Mouse (Mus musculus) MEL (cell line): ENCODE data around the gene Ankrd34a. TPM values are rescaled to one million over a fixed set of nuclear protein-coding genes. Genes with fewer than 3 reads are reported as not detected.

Experiments
- DNase-seq: peaks from one replicate; pipeline ENCODE4 v3.0.0; 2011; ENCODE audit warnings: low read depth, low spot score
- H3K27ac ChIP-seq: 2 replicates; pipeline ENCODE4 v1.5.1; 2012; ENCODE audit warnings: low read depth, mild to moderate bottlenecking, control low read depth, low read length, moderate library complexity; ENCODE audit not compliant: control insufficient read depth
- H3K27me3 ChIP-seq, 2 experiments: fragments of 150-350 bp in 1 of 2; sonication (generic) in 1 of 2; 2 replicates each; pipeline ENCODE4 v1.6.1; 2012; ENCODE audit warnings: low read length in 2 of 2, mild to moderate bottlenecking in 2 of 2, improper control_type of control experiment in 1 of 2, moderate library complexity in 1 of 2; ENCODE audit not compliant: insufficient read depth in 2 of 2, control insufficient read depth in 1 of 2
- H3K36me3 ChIP-seq, 2 experiments: 2 replicates each; pipeline ENCODE4 v1.6.1; 2012 to 2014; ENCODE audit warnings: low read length in 2 of 2, improper control_type of control experiment in 1 of 2, inconsistent platforms in 1 of 2, mild to moderate bottlenecking in 1 of 2; ENCODE audit not compliant: insufficient read depth in 2 of 2, control insufficient read depth in 1 of 2
- H3K4me1 ChIP-seq, 2 experiments: fragments of 150-350 bp in 1 of 2; sonication (generic) in 1 of 2; 2 replicates each; pipeline ENCODE4 v1.6.1; 2012; ENCODE audit warnings: low read length in 2 of 2, improper control_type of control experiment in 1 of 2, mild to moderate bottlenecking in 1 of 2; ENCODE audit not compliant: insufficient read depth in 2 of 2, control insufficient read depth in 1 of 2
- H3K4me3 ChIP-seq, 2 experiments: fragments of 150-350 bp in 1 of 2; sonication (generic) in 1 of 2; 2 replicates each; pipeline ENCODE4 v1.5.1; 2012; ENCODE audit warnings: low read depth in 2 of 2, low read length in 2 of 2, mild to moderate bottlenecking in 2 of 2, moderate library complexity in 2 of 2, control low read depth in 1 of 2, improper control_type of control experiment in 1 of 2; ENCODE audit not compliant: control insufficient read depth in 1 of 2, insufficient read depth in 1 of 2
- H3K79me2 ChIP-seq: 2 replicates; pipeline ENCODE4 v1.6.1; 2012; ENCODE audit warnings: mild to moderate bottlenecking, low read length, moderate library complexity; ENCODE audit not compliant: control insufficient read depth, poor library complexity, insufficient read depth
- H3K9ac ChIP-seq: 2 replicates; pipeline ENCODE4 v1.6.1; 2012; ENCODE audit warnings: low read depth, mild to moderate bottlenecking, control low read depth, low read length, moderate library complexity; ENCODE audit not compliant: control insufficient read depth, poor library complexity, severe bottlenecking
- H3K9me3 ChIP-seq: fragments of 150-350 bp; sonication (generic); replicated peaks from 2 replicates; pipeline ENCODE4 v1.6.1; 2012; ENCODE audit warnings: mild to moderate bottlenecking, low read length, improper control_type of control experiment, moderate library complexity; ENCODE audit not compliant: insufficient read depth
- BHLHE40 ChIP-seq: IDR thresholded peaks from 2 replicates; pipeline ENCODE4 v1.6.1; 2012; ENCODE audit warnings: low read depth, mild to moderate bottlenecking, inconsistent platforms, low read length, improper control_type of control experiment, borderline replicate concordance
- CHD1 ChIP-seq: IDR thresholded peaks from 2 replicates; pipeline ENCODE4 v1.6.1; 2012; ENCODE audit warnings: low read depth, mild to moderate bottlenecking, inconsistent platforms, low read length, improper control_type of control experiment
- ELF1 ChIP-seq: IDR thresholded peaks from 2 replicates; pipeline ENCODE4 v1.6.1; 2014; ENCODE audit warnings: low read depth, mild to moderate bottlenecking, inconsistent platforms, low read length, improper control_type of control experiment, moderate library complexity
- ETS1 ChIP-seq: IDR thresholded peaks from 2 replicates; pipeline ENCODE4 v1.6.1; 2012; ENCODE audit warnings: low read depth, mild to moderate bottlenecking, inconsistent platforms, low read length, improper control_type of control experiment, moderate library complexity
- GABPA ChIP-seq: IDR thresholded peaks from 2 replicates; pipeline ENCODE4 v1.6.1; 2012; ENCODE audit warnings: low read depth, mild to moderate bottlenecking, inconsistent platforms, low read length, improper control_type of control experiment, moderate library complexity
- GATA1 ChIP-seq: IDR thresholded peaks from 2 replicates; pipeline ENCODE4 v1.6.1; 2011; ENCODE audit warnings: low read depth, low read length, improper control_type of control experiment
- HCFC1 ChIP-seq: IDR thresholded peaks from 2 replicates; pipeline ENCODE4 v1.6.1; 2012; ENCODE audit warnings: low read depth, mild to moderate bottlenecking, inconsistent platforms, low read length, improper control_type of control experiment, moderate library complexity
- MAFK ChIP-seq: IDR thresholded peaks from 2 replicates; pipeline ENCODE4 v1.6.1; 2011; ENCODE audit warnings: low read depth, mild to moderate bottlenecking, low read length, improper control_type of control experiment, borderline replicate concordance
- MAX ChIP-seq: IDR thresholded peaks from 2 replicates; pipeline ENCODE4 v1.6.1; 2011; ENCODE audit warnings: low read length, improper control_type of control experiment
- MEF2A ChIP-seq: IDR thresholded peaks from 2 replicates; pipeline ENCODE4 v1.6.1; 2014; ENCODE audit warnings: low read depth, mild to moderate bottlenecking, inconsistent platforms, low read length, improper control_type of control experiment; ENCODE audit not compliant: poor library complexity, insufficient replicate concordance, severe bottlenecking; ENCODE audit errors: extremely low read depth
- MYC ChIP-seq: IDR thresholded peaks from 2 replicates; pipeline ENCODE4 v1.6.1; 2011; ENCODE audit warnings: low read depth, mild to moderate bottlenecking, low read length, improper control_type of control experiment, moderate library complexity
- NELFE ChIP-seq: IDR thresholded peaks from 2 replicates; pipeline ENCODE4 v1.6.1; 2011; ENCODE audit warnings: low read depth, low read length, improper control_type of control experiment
- POLR2A ChIP-seq, 2 experiments: IDR thresholded peaks; 2 replicates each; pipeline ENCODE4 v1.6.1; 2011 to 2012; ENCODE audit warnings: low read length in 2 of 2, mild to moderate bottlenecking in 2 of 2, control low read depth in 1 of 2, improper control_type of control experiment in 1 of 2, low read depth in 1 of 2, moderate library complexity in 1 of 2; ENCODE audit not compliant: control insufficient read depth in 1 of 2, insufficient read depth in 1 of 2, poor library complexity in 1 of 2
- POLR2AphosphoS5 ChIP-seq: IDR thresholded peaks from 2 replicates; pipeline ENCODE4 v1.6.1; 2012; ENCODE audit warnings: low read depth, borderline replicate concordance, mild to moderate bottlenecking, inconsistent platforms, low read length, moderate library complexity, mixed read lengths
- RCOR1 ChIP-seq: IDR thresholded peaks from 2 replicates; pipeline ENCODE4 v1.6.1; 2012; ENCODE audit warnings: low read depth, mild to moderate bottlenecking, inconsistent platforms, low read length, improper control_type of control experiment
- SIN3A ChIP-seq: IDR thresholded peaks from 2 replicates; pipeline ENCODE4 v1.6.1; 2012; ENCODE audit warnings: low read length, improper control_type of control experiment, inconsistent platforms
- SMC3 ChIP-seq: IDR thresholded peaks from 2 replicates; pipeline ENCODE4 v1.6.1; 2011; ENCODE audit warnings: low read depth, low read length, improper control_type of control experiment
- TCF12 ChIP-seq: IDR thresholded peaks from 2 replicates; pipeline ENCODE4 v1.6.1; 2014; ENCODE audit warnings: low read depth, mild to moderate bottlenecking, inconsistent platforms, low read length, improper control_type of control experiment, moderate library complexity
- UBTF ChIP-seq: IDR thresholded peaks from 2 replicates; pipeline ENCODE4 v1.6.1; 2012; ENCODE audit warnings: low read depth, mild to moderate bottlenecking, inconsistent platforms, low read length, improper control_type of control experiment, moderate library complexity, borderline replicate concordance; ENCODE audit not compliant: insufficient read depth
- USF1 ChIP-seq: IDR thresholded peaks from 2 replicates; pipeline ENCODE4 v1.6.1; 2014; ENCODE audit warnings: low read depth, mild to moderate bottlenecking, inconsistent platforms, low read length, improper control_type of control experiment, moderate library complexity
- ZC3H11A ChIP-seq: IDR thresholded peaks from 2 replicates; pipeline ENCODE4 v1.6.1; 2012; ENCODE audit warnings: low read depth, mild to moderate bottlenecking, inconsistent platforms, low read length, improper control_type of control experiment
- ZKSCAN1 ChIP-seq: IDR thresholded peaks from 2 replicates; pipeline ENCODE4 v1.6.1; 2012; ENCODE audit warnings: low read depth, mild to moderate bottlenecking, inconsistent platforms, low read length, improper control_type of control experiment, moderate library complexity
- ZNF384 ChIP-seq: IDR thresholded peaks from 2 replicates; pipeline ENCODE4 v1.6.1; 2012; ENCODE audit warnings: low read depth, mild to moderate bottlenecking, inconsistent platforms, low read length, improper control_type of control experiment
- polyA plus RNA-seq, 2 experiments: library from polyadenylated mRNA; stranded (reverse) in 1 of 2; unstranded in 1 of 2; fragments of >175 nt in 1 of 2; fragments of >200 nt in 1 of 2; gene quantifications; 2 replicates each; pipeline versions ENCODE4 v1.2.1 to v1.2.4; 2012; ENCODE audit warnings: low replicate concordance in 2 of 2, low read depth in 1 of 2; ENCODE audit not compliant: insufficient read length in 2 of 2, insufficient read depth in 1 of 2, missing spikeins in 1 of 2
- total RNA-seq: library from RNA; depleted of rRNA; stranded (reverse); fragments of 300-350 nt; gene quantifications from 2 replicates; pipeline ENCODE4 v1.2.3, GENCODE M21; 2012

Gene Ankrd34a
- total and polyA plus RNA-seq, 3 experiments: 0.15 to 0.78 TPM; not detected in 1

DNA sequence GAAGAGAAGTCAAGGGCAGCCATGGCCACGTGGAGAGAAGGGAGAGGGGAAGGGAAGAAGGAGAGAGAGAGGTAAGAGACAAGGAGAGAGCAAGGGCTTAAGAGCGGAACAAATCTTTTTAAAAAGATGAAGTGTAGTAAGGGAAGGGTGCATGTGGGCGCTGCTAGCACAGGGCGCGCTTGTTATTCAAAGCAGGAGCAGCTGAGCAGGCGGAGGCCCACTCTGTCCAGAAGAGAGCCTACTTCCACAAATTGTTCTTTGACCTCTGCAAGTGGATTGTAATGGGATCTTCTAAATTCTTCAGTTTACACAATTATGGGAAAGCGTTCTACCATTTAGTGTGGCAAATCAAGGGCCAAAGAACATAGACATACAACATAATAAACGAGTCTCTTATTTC is 27.8 kb upstream of the Ankrd34a start:
- H3K27ac ChIP-seq: no peak overlapping the region
- TF ChIP-seq TCF12 (no peak), HCFC1 (no peak), POLR2AphosphoS5 (no peak), ELF1 (no peak), SIN3A (no peak), BHLHE40 (no peak), UBTF (no peak), SMC3 (no peak)
- H3K4me1 ChIP-seq: peaks cover 21 to 35% of the 10 kb centered on the region in 2 experiments
- H3K36me3 ChIP-seq: peaks cover 0 to 24% of the 10 kb centered on the region in 2 experiments; a peak in 2 of 4 replicates
- no peaks in the 10 kb centered on the region for H3K27me3 ChIP-seq
- no peak overlapping the region for H3K4me3 ChIP-seq
- no peaks in the 10 kb centered on the region; the same call in 1 of the 2 replicates for H3K79me2 ChIP-seq
- no peaks in the 10 kb centered on the region for H3K9me3 ChIP-seq
- no peak overlapping the region for H3K9ac ChIP-seq
- no peak for DNase-seq

DNA sequence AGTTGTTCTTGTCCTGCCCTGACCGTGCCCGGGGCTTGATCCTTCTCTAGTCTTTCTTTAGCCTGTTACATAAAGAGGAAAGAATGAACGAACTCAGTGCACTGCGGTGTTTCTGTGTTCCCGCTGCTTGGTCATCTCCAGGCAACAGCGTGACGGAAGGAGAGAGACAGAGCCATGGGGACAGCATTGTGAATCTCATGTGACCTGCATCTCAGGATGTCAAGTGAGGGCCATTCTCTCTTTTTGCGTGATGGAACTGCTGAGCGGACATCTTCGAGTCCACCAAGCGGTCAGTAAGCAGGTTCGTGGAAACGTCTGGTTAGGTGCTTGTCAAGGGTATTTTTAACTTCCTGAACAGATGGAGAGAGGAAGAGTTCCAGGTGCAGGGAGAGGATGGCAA is 26.9 kb upstream of the Ankrd34a start:
- DNase-seq: no peak
- Histone ChIP-seq H3K4me3 (no peak overlapping the region), H3K36me3 (peaks cover 0 to 15% of the 10 kb centered on the region in 2 experiments; a peak in 2 of 4 replicates), H3K79me2 (no peaks in the 10 kb centered on the region; the same call in 1 of the 2 replicates), H3K9ac (no peak overlapping the region), H3K27me3 (no peaks in the 10 kb centered on the region), H3K9me3 (no peaks in the 10 kb centered on the region), H3K27ac (no peak overlapping the region), H3K4me1 (peaks cover 18 to 26% of the 10 kb centered on the region in 2 experiments)
- TF ChIP-seq RCOR1 (no peak), ZNF384 (no peak), BHLHE40 (no peak), CHD1 (no peak)

DNA sequence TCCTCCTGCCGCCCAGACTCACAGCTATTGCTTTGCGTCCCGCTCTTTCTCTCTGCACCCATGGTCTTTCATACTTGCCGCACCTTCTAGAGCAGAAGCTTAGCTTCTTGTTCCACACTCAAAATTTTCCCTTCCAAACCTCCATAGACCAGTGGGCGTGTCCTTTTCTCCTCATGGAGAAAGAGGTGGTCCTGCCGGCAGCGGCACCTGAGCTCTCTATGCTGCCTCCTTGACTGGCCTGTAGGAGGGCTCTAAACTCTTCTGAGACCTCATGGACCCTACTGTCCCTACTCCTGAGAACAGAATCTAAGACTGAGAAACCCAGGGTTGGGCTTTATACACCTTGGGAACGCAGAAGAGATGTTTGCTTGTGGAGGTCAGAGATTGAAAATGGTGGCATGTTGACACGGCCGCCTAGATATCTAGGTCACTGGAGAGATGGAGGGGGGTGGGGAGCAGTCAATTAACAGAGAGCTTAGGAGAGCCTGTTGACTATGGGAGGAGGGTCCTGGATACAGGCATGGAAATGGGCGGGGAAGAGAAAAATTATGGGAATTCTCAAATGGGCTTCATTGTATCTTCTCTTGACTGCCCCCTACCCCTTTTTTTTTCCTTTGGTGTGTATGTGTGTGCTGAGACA is 26.4 kb upstream of the Ankrd34a start:
- H3K4me3 ChIP-seq: no peak overlapping the region
- H3K4me1 ChIP-seq: peaks cover 18 to 23% of the 10 kb centered on the region in 2 experiments
- no peaks in the 10 kb centered on the region for H3K79me2 ChIP-seq
- no peak for TF ChIP-seq ETS1
- TF ChIP-seq MAFK: no peak
- TF ChIP-seq ZKSCAN1: no peak
- TF ChIP-seq GATA1: no peak
- no peak for TF ChIP-seq POLR2A (IDR thresholded peaks at IDR 0.05; ENCODE audit: control insufficient read depth in 1 of 2, insufficient read depth in 1 of 2, low read depth in 1 of 2, low read length in 2 of 2, poor library complexity in 1 of 2)
- TF ChIP-seq ZC3H11A: no peak
- TF ChIP-seq MEF2A: no peak
- TF ChIP-seq NELFE: no peak
- TF ChIP-seq GABPA: no peak
- no peak for TF ChIP-seq HCFC1
- no peak for TF ChIP-seq MAX
- TF ChIP-seq POLR2AphosphoS5: no peak
- TF ChIP-seq MYC: no peak
- TF ChIP-seq USF1: no peak
- H3K9ac ChIP-seq: no peak overlapping the region
- H3K36me3 ChIP-seq: peaks cover 0 to 11% of the 10 kb centered on the region in 2 experiments; a peak in 2 of 4 replicates
- no peaks in the 10 kb centered on the region for H3K9me3 ChIP-seq
- DNase-seq: no peak
- H3K27ac ChIP-seq: no peak overlapping the region
- no peaks in the 10 kb centered on the region for H3K27me3 ChIP-seq
